Mouse (Mus musculus) stomach, postnatal 0 days (tissue): ENCODE data around the gene Slc12a7.

Source experiments
- CTCF ChIP-seq: IDR thresholded peaks from 2 replicates; pipeline ENCODE4 v1.5.1; 2016; ENCODE audit warnings: antibody characterized with exemption, low read depth, mild to moderate bottlenecking, moderate library complexity
- EP300 ChIP-seq: optimal IDR thresholded peaks from 2 replicates; pipeline ENCODE3; 2016; ENCODE audit warnings: antibody characterized with exemption

DNA sequence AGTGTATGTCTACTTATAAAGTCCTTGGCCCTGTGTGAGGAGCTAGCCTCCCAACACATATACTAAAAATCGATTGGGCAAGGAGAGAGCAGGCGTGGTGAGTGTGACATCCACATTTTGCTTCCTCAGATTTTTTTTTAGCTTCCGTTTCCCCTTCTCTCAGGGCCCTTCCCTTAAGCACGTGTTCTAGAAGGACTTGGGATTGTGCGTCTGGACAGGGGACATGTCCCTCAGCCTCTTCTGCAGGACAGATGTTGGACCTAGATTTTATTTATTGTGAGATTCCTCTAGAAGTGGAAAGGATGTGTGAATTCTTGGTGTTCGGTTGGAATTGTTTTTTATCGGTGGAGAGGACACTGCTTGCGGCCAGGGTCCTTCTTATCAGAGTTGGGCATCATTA is 34.3 kb downstream of the Slc12a7 start:
- no peak for TF ChIP-seq EP300
- no peak for TF ChIP-seq CTCF
